Mouse (Mus musculus) effector memory CD4-positive, alpha-beta T cell, adult 7 months (primary cell): ENCODE data around the gene Olfr1015. TPM values are rescaled to one million over a fixed set of nuclear protein-coding genes. Genes with fewer than 3 reads are reported as not detected.

Experiments
- polyA plus RNA-seq: library from polyadenylated mRNA; unstranded; fragments of 100-300 nt; shearing (Covaris generic); gene quantifications from one replicate; pipeline ENCODE4 v1.2.1, GENCODE M21; 2017

The Olfr1015 gene
- polyA plus RNA-seq = 0.51 TPM

DNA sequence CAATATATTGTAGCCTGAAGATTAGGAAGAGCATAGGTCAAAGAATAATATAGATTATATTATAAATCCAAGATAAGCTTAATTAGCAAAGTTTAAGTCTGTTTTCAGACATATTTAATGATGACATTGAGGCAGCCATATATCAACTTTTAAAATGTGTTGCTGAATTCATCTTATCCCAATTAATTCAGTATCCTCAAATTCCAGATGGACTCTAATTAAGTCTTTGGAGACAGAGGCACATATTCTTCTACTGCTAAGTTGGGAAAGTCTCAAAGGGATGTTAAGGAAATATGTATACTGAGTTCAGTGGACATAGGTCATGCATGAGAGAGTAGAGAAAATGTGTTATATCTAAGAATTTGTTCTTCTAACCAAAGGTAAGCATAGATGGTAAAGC is at the start of gene Olfr1015:
Olfr1015 (plus strand) TSS at position 301 of the 400 bp plus-strand sequence.

DNA sequence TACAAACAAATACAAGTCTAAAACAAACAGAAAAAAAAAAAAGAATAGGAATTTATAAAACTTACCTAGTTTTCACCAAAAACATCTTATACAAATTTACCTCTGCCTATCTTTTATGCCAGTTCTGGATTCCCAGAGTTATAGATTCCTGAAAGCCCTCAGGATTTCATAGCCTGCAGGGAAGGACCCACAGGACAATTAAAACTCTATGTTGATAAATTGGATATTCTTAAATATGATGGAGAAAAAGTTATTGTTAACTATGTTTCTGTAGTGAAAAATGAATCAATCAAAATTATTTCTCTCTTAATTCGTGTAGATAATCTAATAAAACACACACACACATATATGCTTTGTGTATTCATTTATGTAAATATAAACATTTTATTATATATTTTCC is 19.2 kb upstream of the Olfr1015 start, which contains the start of gene Olfr1012:
Olfr1012 (minus strand) TSS at position 101 of the 400 bp plus-strand sequence.

DNA sequence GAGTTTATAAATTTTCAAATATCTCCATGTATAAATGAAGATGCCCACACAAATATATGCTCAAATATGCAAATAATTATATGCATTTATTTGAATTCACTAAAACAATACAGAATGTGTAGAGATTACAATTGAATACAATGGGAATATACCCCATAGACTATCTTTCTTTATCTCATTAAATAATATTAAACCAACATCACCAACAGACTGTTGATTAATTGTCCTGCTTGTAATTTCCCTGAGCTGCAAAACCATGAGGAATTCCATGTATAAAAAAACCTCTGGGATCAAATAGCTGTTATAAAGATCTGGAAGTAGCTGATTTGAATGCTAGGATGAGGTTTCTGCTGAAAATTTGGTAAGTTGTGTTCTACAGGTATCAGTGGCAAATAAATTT is 15.0 kb upstream of the Olfr1015 start, which contains the start of gene Olfr1013:
Olfr1013 (plus strand) TSS at position 301 of the 400 bp plus-strand sequence.

DNA sequence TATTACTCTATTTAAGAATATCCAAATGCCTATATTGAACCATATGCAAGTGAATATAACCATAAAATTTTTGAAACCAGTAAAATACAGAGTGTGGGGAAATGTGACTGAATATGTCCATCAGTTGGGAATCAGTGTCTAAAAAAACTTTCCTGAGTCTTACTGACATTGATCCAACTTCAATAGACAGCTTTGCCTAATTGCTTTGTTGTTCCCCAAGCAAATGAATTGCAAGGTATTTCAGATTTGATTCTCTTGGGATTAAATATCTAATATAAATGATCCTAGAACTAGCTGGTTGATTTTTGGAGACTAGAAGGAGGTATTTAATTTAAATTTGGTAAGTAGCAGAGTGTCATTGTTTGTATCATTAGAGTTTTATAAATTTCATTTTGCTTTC is 9.4 kb upstream of the Olfr1015 start, which contains the start of gene Olfr1014:
Olfr1014 (plus strand) TSS at position 301 of the 400 bp plus-strand sequence.

DNA sequence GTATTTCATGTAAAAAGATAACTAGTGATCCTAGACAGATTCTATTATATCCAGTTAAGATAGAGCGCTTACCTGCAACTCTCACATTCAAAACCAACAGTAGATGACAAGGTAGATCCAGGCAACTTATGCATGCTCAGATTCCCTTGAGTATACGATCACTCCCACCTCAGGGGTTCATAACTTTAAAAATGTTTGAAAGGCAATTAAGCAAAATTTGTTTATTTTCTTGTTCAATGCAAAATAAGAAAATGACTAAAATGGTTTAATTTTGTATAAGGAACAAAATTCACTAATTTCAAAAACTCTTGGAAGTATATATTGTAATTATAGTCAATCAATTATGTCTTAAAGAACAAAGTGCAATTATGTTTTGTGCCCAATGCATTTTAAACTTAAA is 20.6 kb downstream of the Olfr1015 start, which contains the start of gene Olfr1016:
Olfr1016 (minus strand) TSS at position 101 of the 400 bp plus-strand sequence.

DNA sequence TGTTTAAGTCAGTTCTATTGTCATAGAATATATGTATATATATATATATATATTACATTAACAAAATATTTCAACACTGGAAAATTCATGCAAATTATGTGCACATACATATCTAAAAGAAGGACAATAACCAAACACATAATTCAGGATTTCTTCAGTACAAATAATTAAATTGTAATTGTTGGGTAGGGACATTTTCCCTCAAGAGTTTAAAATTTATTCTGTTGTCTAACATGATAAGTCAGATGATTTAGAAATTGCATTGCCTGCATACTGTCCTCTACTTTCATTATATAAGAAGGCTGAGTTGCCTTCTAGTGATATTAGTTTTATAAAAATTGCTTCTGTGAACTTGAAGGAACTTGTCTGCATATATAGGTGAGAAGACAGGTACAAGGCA is 36.4 kb downstream of the Olfr1015 start, which contains the start of gene Olfr1018:
Olfr1018 (plus strand) TSS at position 301 of the 400 bp plus-strand sequence.

Other genes with a start within 250 kb of the Olfr1015 start
- gene Olfr996, start 202.8 kb upstream of the Olfr1015 start, polyA plus RNA-seq = not detected
- gene Olfr998, start 193.1 kb upstream of the Olfr1015 start, polyA plus RNA-seq = not detected
- 0.27 TPM for gene Olfr1000, start 170.1 kb upstream of the Olfr1015 start, polyA plus RNA-seq
- not detected for gene Olfr1002, start 131.3 kb upstream of the Olfr1015 start, polyA plus RNA-seq
- not detected for gene Olfr154, start 117.6 kb upstream of the Olfr1015 start, polyA plus RNA-seq
- not detected for gene Olfr1006, start 103.2 kb upstream of the Olfr1015 start, polyA plus RNA-seq
- gene Olfr1008, start 92.6 kb upstream of the Olfr1015 start, polyA plus RNA-seq = not detected
- gene Olfr1009, start 66.6 kb upstream of the Olfr1015 start, polyA plus RNA-seq = not detected
- gene Olfr1012, start 19.3 kb upstream of the Olfr1015 start, polyA plus RNA-seq = not detected
- 0.11 TPM for gene Olfr1013, start 14.9 kb upstream of the Olfr1015 start, polyA plus RNA-seq
- 0.21 TPM for gene Olfr1014, start 9.3 kb upstream of the Olfr1015 start, polyA plus RNA-seq
- 1.2 TPM for gene Olfr1016, start 20.5 kb downstream of the Olfr1015 start, polyA plus RNA-seq
- gene Olfr1018, start 36.5 kb downstream of the Olfr1015 start, polyA plus RNA-seq = not detected
- not detected for gene Olfr1019, start 63.5 kb downstream of the Olfr1015 start, polyA plus RNA-seq
- gene Olfr1020, start 65.0 kb downstream of the Olfr1015 start, polyA plus RNA-seq = not detected
- not detected for gene Olfr1022, start 86.6 kb downstream of the Olfr1015 start, polyA plus RNA-seq
- gene Olfr1023, start 103.6 kb downstream of the Olfr1015 start, polyA plus RNA-seq = not detected
- not detected for gene Olfr1024, start 123.0 kb downstream of the Olfr1015 start, polyA plus RNA-seq
- gene Olfr1025-ps1, start 133.2 kb downstream of the Olfr1015 start, polyA plus RNA-seq = not detected
- gene Olfr1026, start 139.5 kb downstream of the Olfr1015 start, polyA plus RNA-seq = not detected
- gene Olfr1028, start 168.4 kb downstream of the Olfr1015 start, polyA plus RNA-seq = not detected
- not detected for gene Olfr1029, start 191.9 kb downstream of the Olfr1015 start, polyA plus RNA-seq
- 0.11 TPM for gene Olfr1030, start 197.3 kb downstream of the Olfr1015 start, polyA plus RNA-seq
- gene Olfr1031, start 208.3 kb downstream of the Olfr1015 start, polyA plus RNA-seq = not detected
- not detected for gene Olfr1032, start 223.5 kb downstream of the Olfr1015 start, polyA plus RNA-seq
- 18.8 TPM for gene Olfr1033, start 238.6 kb downstream of the Olfr1015 start, polyA plus RNA-seq